Mouse (Mus musculus) kidney, postnatal 0 days (tissue): ENCODE measurements around the gene Ptpn4. TPM values are rescaled to one million over a fixed set of nuclear protein-coding genes. Genes with fewer than 3 reads are reported as not detected.

Source experiments
- ATAC-seq: fragments of 200-750 bp; cut with Nextera tagmentation; replicated peaks from 2 replicates; pipeline ENCODE4 v1.8.0; 2017; ENCODE audit warnings: low read depth, moderate number of reproducible peaks, moderate TSS enrichment, moderate library complexity; ENCODE audit not compliant: low FRiP score
- DNase-seq: peaks from one replicate; pipeline ENCODE4 v3.0.0-alpha.2; 2016; ENCODE audit warnings: low spot score
- H3K27ac ChIP-seq: fragments of 300-500 bp; sonication (generic); 2 replicates; pipeline ENCODE4 v1.5.1; 2014; ENCODE audit warnings: mild to moderate bottlenecking
- H3K27me3 ChIP-seq: fragments of 300-500 bp; sonication (generic); 2 replicates; pipeline ENCODE4 v1.6.1; 2014; ENCODE audit warnings: low read length, mixed read lengths; ENCODE audit not compliant: insufficient read depth
- H3K36me3 ChIP-seq: fragments of 300-500 bp; sonication (generic); 2 replicates; pipeline ENCODE4 v1.6.1; 2014; ENCODE audit warnings: low read length, mixed read lengths; ENCODE audit not compliant: insufficient read depth
- H3K4me1 ChIP-seq: fragments of 300-500 bp; sonication (generic); replicated peaks from 2 replicates; pipeline ENCODE4 v1.6.1; 2014; ENCODE audit warnings: antibody characterized with exemption, low read length, mixed read lengths; ENCODE audit not compliant: insufficient read depth
- H3K4me2 ChIP-seq: fragments of 300-500 bp; sonication (generic); 2 replicates; pipeline ENCODE4 v1.6.1; 2014; ENCODE audit warnings: mild to moderate bottlenecking, low read length, moderate library complexity, mixed read lengths
- H3K4me3 ChIP-seq: fragments of 300-500 bp; sonication (generic); replicated peaks from 2 replicates; pipeline ENCODE4 v1.5.1; 2014; ENCODE audit warnings: low read depth, low read length
- H3K9ac ChIP-seq: fragments of 300-500 bp; sonication (generic); 2 replicates; pipeline ENCODE4 v1.6.1; 2014; ENCODE audit warnings: low read depth, low read length
- H3K9me3 ChIP-seq: fragments of 300-500 bp; sonication (generic); replicated peaks from 2 replicates; pipeline ENCODE4 v1.6.1; 2016; ENCODE audit warnings: low read length, inconsistent platforms, mixed read lengths
- CTCF ChIP-seq: IDR thresholded peaks from 2 replicates; pipeline ENCODE4 v1.5.1; 2016; ENCODE audit warnings: antibody characterized with exemption, low read depth, mild to moderate bottlenecking, moderate library complexity
- WGBS: fragments of 180-500 bp; shearing (Covaris S2); extraction: QIAGEN DNeasy Blood & Tissue Kit; methylation state at CpG from one replicate; pipeline ENCODE4 v1.1.7; 2014; 5-methylcytosine and 5-hydroxymethylcytosine counted together
- polyA plus RNA-seq: library from polyadenylated mRNA; unstranded; fragments of >200 nt; fragmentation: Nextera tagmentation; extraction: Ambion mirVana; gene quantifications from 2 replicates; pipeline ENCODE4 v1.2.1, GENCODE M21; 2015

Ptpn4 gene
- polyA plus RNA-seq, 1 experiment from 2014 or later: 5.9 TPM

- ATAC-seq: no peak
- 0 out of 2 replicates have a peak overlapping the region, but pooled peaks have one; percentile 3 for H3K4me2 ChIP-seq
- H3K4me3 ChIP-seq: no peak overlapping the region
- H3K36me3 ChIP-seq: 0 out of 2 replicates have a peak, but pooled peaks cover 2% of the 10 kb centered on the region
- peak overlapping the region; percentile 50; the same call in 1 of the 2 replicates for H3K27ac ChIP-seq
- peak; percentile 71 for DNase-seq
- 0 out of 2 replicates have a peak, but pooled peaks cover 6% of the 10 kb centered on the region for H3K4me1 ChIP-seq
- no peaks in the 10 kb centered on the region for H3K27me3 ChIP-seq
- 30% methylated on average over 2 of the region's 2 CpGs for WGBS
- no peak for TF ChIP-seq CTCF
- no peak overlapping the region for H3K9ac ChIP-seq
- H3K9me3 ChIP-seq: no peaks in the 10 kb centered on the region
Observed at GRCm38 (mm10) chr1:119624444-119624843, 213.0 kb downstream of the Ptpn4 start.

- TF ChIP-seq CTCF: no peak
- Histone ChIP-seq H3K9me3 (no peaks in the 10 kb centered on the region), H3K27me3 (no peaks in the 10 kb centered on the region), H3K27ac (no peak overlapping the region), H3K9ac (no peak overlapping the region), H3K4me3 (no peak overlapping the region), H3K36me3 (peaks cover 15% of the 10 kb centered on the region), H3K4me2 (no peak overlapping the region), H3K4me1 (no peaks in the 10 kb centered on the region)
- ATAC-seq (no peak), DNase-seq (no peak)
- 86% methylated on average over 3 of the region's 3 CpGs for WGBS
Observed at GRCm38 (mm10) chr1:119605396-119605795, 232.0 kb downstream of the Ptpn4 start.

Other genes starting within 250 kb of the Ptpn4 start
- gene Epb41l5, start 188.6 kb downstream of the Ptpn4 start, polyA plus RNA-seq: 50.9 and 56.5 TPM in 2 replicates
- 6.3 and 6.6 TPM in 2 replicates for gene Tmem177, start 75.6 kb upstream of the Ptpn4 start, polyA plus RNA-seq
- gene Cfap221, start 159.6 kb upstream of the Ptpn4 start, polyA plus RNA-seq: not detected in 2 replicates
- 0.63 and 0.75 TPM in 2 replicates for gene Sctr, start 169.3 kb upstream of the Ptpn4 start, polyA plus RNA-seq
- 166 and 180 TPM in 2 replicates for gene Tmem37, start 236.5 kb upstream of the Ptpn4 start, polyA plus RNA-seq